Mouse (Mus musculus): Measurements from ENCODE around the gene Prkar1b.

The Prkar1b gene

GRCm38 (mm10) chr5:139090162-139090561 is 59.6 kb downstream of the Prkar1b start:
- no peak overlapping the region for H3K4me3 ChIP-seq (replicated peaks; ENCODE audit: low read length)
- peaks cover 14% of the 10 kb centered on the region for H3K27me3 ChIP-seq (ENCODE audit: insufficient read depth, low read length)
- no peaks in the 10 kb centered on the region for H3K9me3 ChIP-seq (ENCODE audit: low read length)
- H3K36me3 ChIP-seq (ENCODE audit: insufficient read depth, low read length), result no peaks in the 10 kb centered on the region
- TF ChIP-seq CTCF (conservative IDR thresholded peaks at IDR 0.05; ENCODE audit: low read length) (no peak), NANOG (IDR thresholded peaks at IDR 0.05; ENCODE audit: borderline replicate concordance, low read length) (no peak), POU5F1 (IDR thresholded peaks at IDR 0.05; ENCODE audit: borderline replicate concordance, low read length) (no peak)
- no peaks in the 10 kb centered on the region for H3K4me1 ChIP-seq (replicated peaks; ENCODE audit: low read depth, low read length)

GRCm38 (mm10) chr5:139088173-139088572 is 61.6 kb downstream of the Prkar1b start:
- Histone ChIP-seq H3K36me3 (ENCODE audit: insufficient read depth, low read length) (no peaks in the 10 kb centered on the region), H3K27me3 (ENCODE audit: insufficient read depth, low read length) (peaks cover 5% of the 10 kb centered on the region; the same call in 1 of the 2 replicates), H3K9me3 (ENCODE audit: low read length) (peaks cover 2% of the 10 kb centered on the region; the same call in 1 of the 2 replicates), H3K4me3 (replicated peaks; ENCODE audit: low read length) (no peak overlapping the region), H3K4me1 (replicated peaks; ENCODE audit: low read depth, low read length) (no peaks in the 10 kb centered on the region)
- peak; percentile 81 for TF ChIP-seq CTCF (conservative IDR thresholded peaks at IDR 0.05; ENCODE audit: low read length)
- TF ChIP-seq NANOG (IDR thresholded peaks at IDR 0.05; ENCODE audit: borderline replicate concordance, low read length), result no peak

DNA sequence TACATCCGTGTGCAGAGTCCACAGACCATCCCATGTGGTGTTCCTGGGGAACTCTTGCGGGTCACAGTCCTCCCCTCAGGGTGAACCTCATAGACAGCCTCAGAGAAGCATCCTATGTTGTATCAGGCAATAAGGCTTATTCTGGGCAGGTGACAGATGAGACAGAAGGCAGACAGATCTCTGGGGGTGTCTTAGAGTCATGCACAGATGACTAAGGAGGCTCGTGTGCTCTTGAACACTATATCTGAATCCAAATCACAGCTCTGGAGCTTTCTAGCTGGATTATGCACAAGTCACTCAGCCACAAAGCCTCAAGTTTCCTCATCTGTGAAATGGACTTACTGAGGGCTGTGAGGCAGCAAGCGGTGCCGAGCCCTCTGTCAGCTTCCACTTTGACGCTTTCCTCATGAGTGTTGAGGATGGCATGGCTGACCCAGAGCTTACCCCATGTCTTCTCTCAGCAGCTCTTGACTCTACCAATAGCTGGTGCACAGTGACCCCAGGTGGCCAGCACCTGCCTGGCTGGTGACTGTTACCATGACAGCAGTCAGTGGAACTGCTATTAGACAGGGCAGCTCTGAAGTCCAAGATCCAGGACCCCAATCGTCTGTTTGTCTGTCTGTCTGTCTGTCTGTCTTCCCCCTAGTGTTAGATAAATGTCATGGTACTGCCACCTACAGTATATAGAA is 64.8 kb downstream of the Prkar1b start:
- H3K4me1 ChIP-seq (replicated peaks; ENCODE audit: low read depth, low read length), result peaks cover 13% of the 10 kb centered on the region
- H3K27me3 ChIP-seq (ENCODE audit: insufficient read depth, low read length), result no peaks in the 10 kb centered on the region
- H3K4me3 ChIP-seq (replicated peaks; ENCODE audit: low read length), result no peak overlapping the region
- H3K36me3 ChIP-seq (ENCODE audit: insufficient read depth, low read length), result no peaks in the 10 kb centered on the region
- TF ChIP-seq CTCF (conservative IDR thresholded peaks at IDR 0.05; ENCODE audit: low read length) (peak; percentile 34), NANOG (IDR thresholded peaks at IDR 0.05; ENCODE audit: borderline replicate concordance, low read length) (no peak), POU5F1 (IDR thresholded peaks at IDR 0.05; ENCODE audit: borderline replicate concordance, low read length) (no peak)
- peaks cover 3% of the 10 kb centered on the region; the same call in 1 of the 2 replicates for H3K9me3 ChIP-seq (ENCODE audit: low read length)

DNA sequence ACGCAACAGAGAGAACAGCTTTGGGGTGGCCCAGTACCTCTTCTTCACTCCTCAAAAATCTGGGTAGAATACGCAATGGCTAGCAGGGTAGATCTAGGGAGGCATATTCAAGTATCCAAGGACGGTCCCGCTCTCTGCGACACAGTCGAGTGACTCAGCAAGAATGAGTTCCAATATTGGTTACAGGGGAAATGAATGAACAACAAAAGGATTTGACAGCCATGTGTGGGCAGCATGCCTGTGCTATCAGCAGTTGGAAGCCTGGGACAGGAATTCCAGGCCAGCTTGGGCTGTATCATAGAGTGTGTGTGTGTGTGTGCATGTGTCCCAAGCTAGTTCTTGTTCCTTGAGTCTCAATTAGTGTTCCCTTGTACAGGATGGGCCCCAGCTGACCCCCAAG is 65.5 kb downstream of the Prkar1b start:
- no peaks in the 10 kb centered on the region for H3K36me3 ChIP-seq (ENCODE audit: insufficient read depth, low read length)
- H3K9me3 ChIP-seq (ENCODE audit: low read length), result peaks cover 3% of the 10 kb centered on the region; the same call in 1 of the 2 replicates
- H3K27me3 ChIP-seq (ENCODE audit: insufficient read depth, low read length), result no peaks in the 10 kb centered on the region
- peaks cover 19% of the 10 kb centered on the region for H3K4me1 ChIP-seq (replicated peaks; ENCODE audit: low read depth, low read length)
- H3K4me3 ChIP-seq (replicated peaks; ENCODE audit: low read length), result no peak overlapping the region
- TF ChIP-seq POU5F1 (IDR thresholded peaks at IDR 0.05; ENCODE audit: borderline replicate concordance, low read length) (no peak), NANOG (IDR thresholded peaks at IDR 0.05; ENCODE audit: borderline replicate concordance, low read length) (no peak), CTCF (conservative IDR thresholded peaks at IDR 0.05; ENCODE audit: low read length) (no peak)

DNA sequence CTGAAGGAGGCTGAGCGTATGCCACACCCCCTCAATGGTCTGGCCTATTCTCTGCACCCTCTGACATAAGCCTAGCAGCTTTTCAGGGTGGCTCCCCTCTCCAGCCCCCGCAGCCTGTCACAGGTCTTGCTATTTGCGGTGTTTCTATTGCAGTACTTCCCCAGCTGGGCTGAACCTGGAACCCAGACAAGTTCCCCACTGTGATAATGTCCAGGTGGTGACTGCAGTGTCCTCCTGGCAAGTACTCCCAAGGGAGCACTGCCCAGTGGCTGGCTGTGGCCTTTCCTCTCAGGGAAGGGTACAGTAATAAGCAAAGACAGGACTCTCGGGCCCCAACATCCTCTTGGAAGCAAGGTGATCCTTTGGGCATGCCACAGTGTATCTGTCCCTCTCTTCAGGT is 66.0 kb downstream of the Prkar1b start:
- Histone ChIP-seq H3K36me3 (ENCODE audit: insufficient read depth, low read length) (no peaks in the 10 kb centered on the region), H3K9me3 (ENCODE audit: low read length) (peaks cover 3% of the 10 kb centered on the region; the same call in 1 of the 2 replicates), H3K27me3 (ENCODE audit: insufficient read depth, low read length) (no peaks in the 10 kb centered on the region), H3K4me3 (replicated peaks; ENCODE audit: low read length) (no peak overlapping the region), H3K4me1 (replicated peaks; ENCODE audit: low read depth, low read length) (peaks cover 24% of the 10 kb centered on the region)
- TF ChIP-seq NANOG (IDR thresholded peaks at IDR 0.05; ENCODE audit: borderline replicate concordance, low read length), result no peak
- TF ChIP-seq CTCF (conservative IDR thresholded peaks at IDR 0.05; ENCODE audit: low read length), result no peak
- TF ChIP-seq POU5F1 (IDR thresholded peaks at IDR 0.05; ENCODE audit: borderline replicate concordance, low read length), result no peak

DNA sequence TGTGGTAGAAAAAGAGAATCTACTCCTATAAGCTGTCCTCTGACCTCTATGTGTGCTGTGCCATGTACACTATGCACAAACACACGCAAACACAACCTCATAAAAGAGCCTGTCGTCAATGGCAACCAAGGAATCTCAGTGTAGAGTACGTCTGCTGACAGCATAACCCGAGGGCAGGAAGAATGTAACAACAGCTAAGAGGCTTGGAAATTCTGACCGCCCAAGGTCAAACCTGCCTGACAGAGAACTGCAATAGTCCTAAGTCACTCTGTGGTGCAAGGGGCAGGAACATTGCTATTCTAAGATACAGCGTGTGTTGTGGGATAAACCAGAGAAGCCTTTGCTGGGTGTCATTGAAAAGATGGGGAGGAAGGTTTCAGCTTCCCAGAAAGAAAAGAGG is 68.4 kb downstream of the Prkar1b start:
- H3K27me3 ChIP-seq (ENCODE audit: insufficient read depth, low read length), result peaks cover 12% of the 10 kb centered on the region; the same call in 1 of the 2 replicates
- no peak overlapping the region for H3K4me3 ChIP-seq (replicated peaks; ENCODE audit: low read length)
- peaks cover 44% of the 10 kb centered on the region for H3K4me1 ChIP-seq (replicated peaks; ENCODE audit: low read depth, low read length)
- no peaks in the 10 kb centered on the region for H3K36me3 ChIP-seq (ENCODE audit: insufficient read depth, low read length)
- H3K9me3 ChIP-seq (ENCODE audit: low read length), result peaks cover 3% of the 10 kb centered on the region; the same call in 1 of the 2 replicates
- TF ChIP-seq CTCF (conservative IDR thresholded peaks at IDR 0.05; ENCODE audit: low read length) (no peak), NANOG (IDR thresholded peaks at IDR 0.05; ENCODE audit: borderline replicate concordance, low read length) (no peak), POU5F1 (IDR thresholded peaks at IDR 0.05; ENCODE audit: borderline replicate concordance, low read length) (no peak)

DNA sequence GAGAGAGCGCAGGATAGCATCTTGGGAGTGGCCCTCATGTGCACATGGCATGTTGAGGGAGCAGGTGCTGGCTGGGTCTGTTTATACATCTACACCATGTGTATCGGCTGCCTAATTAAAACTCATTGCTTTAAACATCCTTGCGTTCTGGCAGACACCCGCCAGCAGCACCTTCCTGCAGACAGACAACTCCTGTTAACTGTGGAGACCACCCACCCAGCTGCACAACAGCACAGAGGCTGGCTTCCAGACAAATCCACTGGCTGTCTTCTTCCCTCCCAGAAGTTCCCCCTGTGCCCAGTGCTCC is 71.7 kb downstream of the Prkar1b start:
- Histone ChIP-seq H3K27me3 (ENCODE audit: insufficient read depth, low read length) (peaks cover 18% of the 10 kb centered on the region; the same call in 1 of the 2 replicates), H3K4me1 (replicated peaks; ENCODE audit: low read depth, low read length) (peaks cover 44% of the 10 kb centered on the region), H3K9me3 (ENCODE audit: low read length) (peaks cover under 1% of the 10 kb centered on the region; the same call in 1 of the 2 replicates), H3K36me3 (ENCODE audit: insufficient read depth, low read length) (no peaks in the 10 kb centered on the region), H3K4me3 (replicated peaks; ENCODE audit: low read length) (no peak overlapping the region)
- no peak for TF ChIP-seq POU5F1 (IDR thresholded peaks at IDR 0.05; ENCODE audit: borderline replicate concordance, low read length)
- TF ChIP-seq CTCF (conservative IDR thresholded peaks at IDR 0.05; ENCODE audit: low read length), result no peak
- TF ChIP-seq NANOG (IDR thresholded peaks at IDR 0.05; ENCODE audit: borderline replicate concordance, low read length), result no peak

DNA sequence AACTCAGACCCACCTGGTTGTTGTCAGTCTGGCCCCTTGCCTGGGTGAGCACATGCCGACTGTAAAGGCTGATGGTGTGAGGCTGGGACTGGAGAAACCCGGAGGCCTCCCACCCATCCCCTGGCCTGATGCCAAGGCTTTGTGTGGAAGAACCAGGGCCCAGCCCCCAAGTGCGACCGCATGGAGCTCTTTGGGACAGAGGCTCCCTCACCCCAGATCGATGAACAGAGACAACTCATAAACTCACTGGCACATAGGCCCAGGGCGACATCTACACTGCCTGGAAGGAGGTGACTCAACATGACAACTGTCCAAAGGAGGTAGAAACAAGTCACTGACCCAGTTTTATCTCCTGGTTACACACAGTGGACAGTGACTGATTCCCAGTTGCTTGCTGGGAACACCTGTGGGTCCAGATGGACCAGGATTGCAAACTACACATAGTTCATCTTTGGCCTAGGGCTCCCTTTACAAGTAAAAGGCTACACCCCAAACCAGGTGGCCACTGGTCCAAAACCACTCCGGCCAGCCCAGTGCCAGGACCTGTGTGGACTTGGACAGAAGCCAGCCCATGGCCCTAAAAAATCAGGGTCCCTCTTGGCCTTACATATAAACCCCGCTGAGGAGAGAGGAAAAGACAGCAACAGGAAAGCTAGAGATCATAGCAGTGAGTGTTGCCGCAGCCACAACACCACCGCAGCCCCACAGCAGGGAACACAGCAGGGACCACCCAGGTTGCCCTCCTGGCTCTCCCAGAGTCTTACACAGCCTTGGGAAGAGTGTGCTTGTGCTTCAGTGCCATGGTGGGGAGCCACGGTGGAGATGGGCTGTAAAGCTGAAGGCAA is 72.3 kb downstream of the Prkar1b start:
- H3K4me3 ChIP-seq (replicated peaks; ENCODE audit: low read length), result no peak overlapping the region
- H3K36me3 ChIP-seq (ENCODE audit: insufficient read depth, low read length), result no peaks in the 10 kb centered on the region
- no peaks in the 10 kb centered on the region for H3K9me3 ChIP-seq (ENCODE audit: low read length)
- H3K4me1 ChIP-seq (replicated peaks; ENCODE audit: low read depth, low read length), result peaks cover 44% of the 10 kb centered on the region
- peaks cover 18% of the 10 kb centered on the region; the same call in 1 of the 2 replicates for H3K27me3 ChIP-seq (ENCODE audit: insufficient read depth, low read length)
- TF ChIP-seq CTCF (conservative IDR thresholded peaks at IDR 0.05; ENCODE audit: low read length) (no peak), POU5F1 (IDR thresholded peaks at IDR 0.05; ENCODE audit: borderline replicate concordance, low read length) (no peak), NANOG (IDR thresholded peaks at IDR 0.05; ENCODE audit: borderline replicate concordance, low read length) (no peak)
